Mouse (Mus musculus) heart, postnatal 0 days (tissue): ENCODE results near the gene Ahctf1. TPM values are rescaled to one million over a fixed set of nuclear protein-coding genes. Genes with fewer than 3 reads are reported as not detected.

ENCODE experiments used
- ATAC-seq: fragments of 200-750 bp; cut with Nextera tagmentation; 2 replicates; pipeline ENCODE4 v1.8.0; 2017; ENCODE audit warnings: low read depth, moderate number of reproducible peaks, moderate library complexity; ENCODE audit not compliant: insufficient read depth
- DNase-seq: peaks from one replicate; pipeline ENCODE4 v3.0.0-alpha.2; 2016; ENCODE audit warnings: low spot score
- H3K27ac ChIP-seq: fragments of 300-500 bp; sonication (generic); 2 replicates; pipeline ENCODE4 v1.5.1; 2014; ENCODE audit warnings: low read depth, mild to moderate bottlenecking
- H3K27me3 ChIP-seq: fragments of 300-500 bp; sonication (generic); 2 replicates; pipeline ENCODE4 v1.6.1; 2014; ENCODE audit warnings: low read length, mixed read lengths; ENCODE audit not compliant: control insufficient read depth, insufficient read depth
- H3K36me3 ChIP-seq: fragments of 300-500 bp; sonication (generic); replicated peaks from 2 replicates; pipeline ENCODE4 v1.6.1; 2014; ENCODE audit warnings: low read length, mixed read lengths; ENCODE audit not compliant: control insufficient read depth, insufficient read depth
- H3K4me1 ChIP-seq: fragments of 300-500 bp; sonication (generic); 2 replicates; pipeline ENCODE4 v1.6.1; 2014; ENCODE audit warnings: antibody characterized with exemption; ENCODE audit not compliant: control insufficient read depth, insufficient read depth
- H3K4me2 ChIP-seq: fragments of 300-500 bp; sonication (generic); 2 replicates; pipeline ENCODE4 v1.6.1; 2014; ENCODE audit warnings: low read depth, mild to moderate bottlenecking, low read length, moderate library complexity
- H3K4me3 ChIP-seq: fragments of 300-500 bp; sonication (generic); 2 replicates; pipeline ENCODE4 v1.5.1; 2014; ENCODE audit warnings: low read depth, low read length
- H3K9ac ChIP-seq: fragments of 300-500 bp; sonication (generic); replicated peaks from 2 replicates; pipeline ENCODE4 v1.6.1; 2014; ENCODE audit warnings: low read depth, low read length, mixed read lengths
- H3K9me3 ChIP-seq: fragments of 300-500 bp; sonication (generic); replicated peaks from 2 replicates; pipeline ENCODE4 v1.6.1; 2016; ENCODE audit warnings: low read length; ENCODE audit not compliant: control insufficient read depth
- CTCF ChIP-seq: IDR thresholded peaks from 2 replicates; pipeline ENCODE4 v1.5.1; 2016; ENCODE audit warnings: antibody characterized with exemption, control low read depth, low read depth
- EP300 ChIP-seq: IDR thresholded peaks from 2 replicates; pipeline ENCODE4 v1.6.1; 2016; ENCODE audit warnings: antibody characterized with exemption, low read depth
- WGBS: fragments of 180-500 bp; shearing (Covaris S2); extraction: QIAGEN DNeasy Blood & Tissue Kit; methylation state at CpG from one replicate; pipeline ENCODE4 v1.1.7; 2014; 5-methylcytosine and 5-hydroxymethylcytosine counted together
- polyA plus RNA-seq: library from polyadenylated mRNA; unstranded; fragments of >200 nt; fragmentation: Nextera tagmentation; extraction: Ambion mirVana; gene quantifications from 2 replicates; pipeline ENCODE4 v1.2.1, GENCODE M21; 2015
- total RNA-seq: library from RNA; depleted of rRNA; stranded (reverse); fragments of >200 nt; gene quantifications from 2 replicates; pipeline ENCODE4 v1.2.3, GENCODE M21; 2014; ENCODE audit warnings: low replicate concordance

Gene Ahctf1
- total and polyA plus RNA-seq, 2 experiments from 2014 or later, result 8.0 to 20.9 TPM

- TF ChIP-seq EP300 (no peak), CTCF (no peak)
- H3K4me2 ChIP-seq, result no peak within 1 kb of the TSS
- 92% methylated on average over 9 of the region's 9 CpGs for WGBS
- DNase-seq (no peak), ATAC-seq (no peak)
- H3K4me1 ChIP-seq, result peaks cover 5% of the 10 kb centered on the region; the same call in 1 of the 2 replicates
- H3K4me3 ChIP-seq, result no peak within 1 kb of the TSS
- no peaks in the 10 kb centered on the region for H3K9me3 ChIP-seq
- no peaks in the 10 kb centered on the region for H3K27me3 ChIP-seq
- no peak within 1 kb of the TSS for H3K27ac ChIP-seq
- H3K9ac ChIP-seq, result no peak within 1 kb of the TSS
- peaks cover 55% of the 10 kb centered on the region for H3K36me3 ChIP-seq
Observed at GRCm38 (mm10) chr1:179745171-179745570, 58.3 kb downstream of the Ahctf1 start, which contains the start of gene Kif28. Gene Kif28, minus strand, starts transcription at chr1:179745271.

GRCm38 (mm10) chr1:179743593-179744193 lies 59.8 kb downstream of the Ahctf1 start:
- peaks cover 48% of the 10 kb centered on the region for H3K36me3 ChIP-seq
- no peak for ATAC-seq

GRCm38 (mm10) chr1:179736483-179736882 lies 67.0 kb downstream of the Ahctf1 start:
- Histone ChIP-seq H3K36me3 (no peaks in the 10 kb centered on the region), H3K9me3 (no peaks in the 10 kb centered on the region), H3K4me3 (no peak overlapping the region), H3K27me3 (no peaks in the 10 kb centered on the region), H3K4me1 (0 out of 2 replicates have a peak, but pooled peaks cover under 1% of the 10 kb centered on the region), H3K4me2 (no peak overlapping the region), H3K27ac (no peak overlapping the region), H3K9ac (no peak overlapping the region)
- ATAC-seq (no peak), DNase-seq (no peak)
- 74% methylated on average over 3 of the region's 3 CpGs for WGBS
- TF ChIP-seq CTCF (no peak), EP300 (no peak)

More at GRCm38 (mm10) chr1:179743593-179744193, 59.8 kb downstream of the Ahctf1 start:
- Histone ChIP-seq H3K27me3 (no peaks in the 10 kb centered on the region), H3K9me3 (no peaks in the 10 kb centered on the region), H3K9ac (no peak overlapping the region), H3K4me1 (peaks cover 5% of the 10 kb centered on the region; the same call in 1 of the 2 replicates), H3K4me2 (no peak overlapping the region), H3K27ac (no peak overlapping the region), H3K4me3 (no peak overlapping the region)
- no peak for DNase-seq
- 75% methylated on average over 4 of the region's 4 CpGs for WGBS
- TF ChIP-seq CTCF (no peak), EP300 (no peak)

- Histone ChIP-seq H3K4me2 (peak overlapping the region; percentile 26), H3K9me3 (no peaks in the 10 kb centered on the region), H3K36me3 (no peaks in the 10 kb centered on the region), H3K27me3 (no peaks in the 10 kb centered on the region), H3K4me3 (no peak overlapping the region), H3K9ac (no peak overlapping the region), H3K27ac (no peak overlapping the region), H3K4me1 (0 out of 2 replicates have a peak, but pooled peaks cover 5% of the 10 kb centered on the region)
- 30% methylated on average over 15 of the region's 15 CpGs for WGBS
- DNase-seq (peak; percentile 42), ATAC-seq (peak; percentile 44)
- peak; percentile 66 for TF ChIP-seq CTCF
- no peak for TF ChIP-seq EP300
Observed at GRCm38 (mm10) chr1:179734500-179735474, 68.7 kb downstream of the Ahctf1 start.

- no peaks in the 10 kb centered on the region for H3K27me3 ChIP-seq
- 0 out of 2 replicates have a peak, but pooled peaks cover 5% of the 10 kb centered on the region for H3K4me1 ChIP-seq
- TF ChIP-seq CTCF, result no peak
- no peak for TF ChIP-seq EP300
- H3K9me3 ChIP-seq, result no peaks in the 10 kb centered on the region
- no peak for ATAC-seq
- no peak overlapping the region for H3K4me3 ChIP-seq
- no peaks in the 10 kb centered on the region for H3K36me3 ChIP-seq
- H3K9ac ChIP-seq, result no peak overlapping the region
- no peak for DNase-seq
- WGBS, result 59% methylated on average over 3 of the region's 3 CpGs
- H3K27ac ChIP-seq, result no peak overlapping the region
- H3K4me2 ChIP-seq, result no peak overlapping the region
Observed at GRCm38 (mm10) chr1:179731391-179731790, 72.1 kb downstream of the Ahctf1 start.
